Mouse (Mus musculus): ENCODE results near the gene Olfr1356. TPM values are rescaled to one million over a fixed set of nuclear protein-coding genes. Genes with fewer than 3 reads are reported as not detected.
"Not testable (repeated sequence)": the region's sequence is repeated elsewhere in the genome, so short reads cannot be mapped to it uniquely, and the experiment has no call there.

Gene Olfr1356
- polyA plus RNA-seq (2014; fragmentation: Nextera tagmentation; extraction: Ambion mirVana): not detected in 2 replicates

GRCm38 (mm10) chr10:78852066-78852465 is at the start of gene Olfr1356:
Olfr1356 (minus strand) TSS chr10:78852166.
- Histone ChIP-seq H3K9me3 (ENCODE audit: control insufficient read depth, low read length) (no peaks in the 10 kb centered on the region), H3K27me3 (ENCODE audit: control insufficient read depth, insufficient read depth, low read length) (no peaks in the 10 kb centered on the region), H3K4me1 (ENCODE audit: control insufficient read depth in 2 of 2, insufficient read depth in 2 of 2, low read length in 2 of 2) (no peaks in the 10 kb centered on the region), H3K4me3 (ENCODE audit: control insufficient read depth in 1 of 2, insufficient read depth in 1 of 2, low read depth in 1 of 2, low read length in 2 of 2) (no peak within 1 kb of the TSS), H3K9ac (ENCODE audit: low read length) (no peak within 1 kb of the TSS), H3K4me2 (ENCODE audit: low read length) (no peak within 1 kb of the TSS), H3K27ac (replicated peaks in 1 of 2; ENCODE audit: control insufficient read depth in 1 of 2, insufficient read depth in 1 of 2, low read depth in 2 of 2, low read length in 2 of 2) (no peak within 1 kb of the TSS), H3K36me3 (ENCODE audit: control insufficient read depth, insufficient read depth, low read length) (no peaks in the 10 kb centered on the region)
- ATAC-seq (ENCODE audit: insufficient number of reproducible peaks, insufficient read depth, low FRiP score, low read depth): no peak
- 66% methylated on average over 2 of the region's 2 CpGs for WGBS

- Histone ChIP-seq H3K4me3 (ENCODE audit: control insufficient read depth in 1 of 2, insufficient read depth in 1 of 2, low read depth in 1 of 2, low read length in 2 of 2) (no peak within 1 kb of the TSS), H3K27me3 (ENCODE audit: control insufficient read depth, insufficient read depth, low read length) (no peaks in the 10 kb centered on the region), H3K9me3 (ENCODE audit: control insufficient read depth, low read length) (peaks cover 10% of the 10 kb centered on the region; the same call in 1 of the 2 replicates), H3K27ac (replicated peaks in 1 of 2; ENCODE audit: control insufficient read depth in 1 of 2, insufficient read depth in 1 of 2, low read depth in 2 of 2, low read length in 2 of 2) (no peak within 1 kb of the TSS), H3K4me1 (ENCODE audit: control insufficient read depth in 2 of 2, insufficient read depth in 2 of 2, low read length in 2 of 2) (no peaks in the 10 kb centered on the region), H3K4me2 (ENCODE audit: low read length) (no peak within 1 kb of the TSS), H3K36me3 (ENCODE audit: control insufficient read depth, insufficient read depth, low read length) (no peaks in the 10 kb centered on the region), H3K9ac (ENCODE audit: low read length) (no peak within 1 kb of the TSS)
- WGBS: 60% methylated on average over 2 of the region's 2 CpGs
- ATAC-seq (ENCODE audit: insufficient number of reproducible peaks, insufficient read depth, low FRiP score, low read depth): no peak
Measured at GRCm38 (mm10) chr10:78875240-78875639, 23.3 kb upstream of the Olfr1356 start, which contains the start of gene Olfr1355. Olfr1355 (plus strand) TSS chr10:78875540.

- not testable (repeated sequence) for H3K4me1 ChIP-seq (ENCODE audit: control insufficient read depth in 2 of 2, insufficient read depth in 2 of 2, low read length in 2 of 2); H3K36me3 ChIP-seq (ENCODE audit: control insufficient read depth, insufficient read depth, low read length); H3K9me3 ChIP-seq (ENCODE audit: control insufficient read depth, low read length); H3K27ac ChIP-seq (replicated peaks in 1 of 2; ENCODE audit: control insufficient read depth in 1 of 2, insufficient read depth in 1 of 2, low read depth in 2 of 2, low read length in 2 of 2); H3K4me2 ChIP-seq (ENCODE audit: low read length); H3K4me3 ChIP-seq (ENCODE audit: control insufficient read depth in 1 of 2, insufficient read depth in 1 of 2, low read depth in 1 of 2, low read length in 2 of 2); H3K9ac ChIP-seq (ENCODE audit: low read length); ATAC-seq (ENCODE audit: insufficient number of reproducible peaks, insufficient read depth, low FRiP score, low read depth); H3K27me3 ChIP-seq (ENCODE audit: control insufficient read depth, insufficient read depth, low read length)
- WGBS: 82% methylated on average over 12 of the region's 12 CpGs
Measured at GRCm38 (mm10) chr10:78840456-78840855, 11.5 kb downstream of the Olfr1356 start.

GRCm38 (mm10) chr10:78812358-78813060 is 39.5 kb downstream of the Olfr1356 start:
- Histone ChIP-seq H3K4me2 (ENCODE audit: low read length) (no peak overlapping the region), H3K4me1 (ENCODE audit: control insufficient read depth in 2 of 2, insufficient read depth in 2 of 2, low read length in 2 of 2) (no peaks in the 10 kb centered on the region), H3K9me3 (ENCODE audit: control insufficient read depth, low read length) (0 out of 2 replicates have a peak, but pooled peaks cover 3% of the 10 kb centered on the region), H3K27me3 (ENCODE audit: control insufficient read depth, insufficient read depth, low read length) (no peaks in the 10 kb centered on the region), H3K4me3 (ENCODE audit: control insufficient read depth in 1 of 2, insufficient read depth in 1 of 2, low read depth in 1 of 2, low read length in 2 of 2) (no peak overlapping the region), H3K27ac (replicated peaks in 1 of 2; ENCODE audit: control insufficient read depth in 1 of 2, insufficient read depth in 1 of 2, low read depth in 2 of 2, low read length in 2 of 2) (no peak overlapping the region), H3K9ac (ENCODE audit: low read length) (no peak overlapping the region), H3K36me3 (ENCODE audit: control insufficient read depth, insufficient read depth, low read length) (no peaks in the 10 kb centered on the region)
- no peak for ATAC-seq (ENCODE audit: insufficient number of reproducible peaks, insufficient read depth, low FRiP score, low read depth)
- 64% methylated on average over 6 of the region's 6 CpGs for WGBS

- Histone ChIP-seq H3K9ac (ENCODE audit: low read length) (no peak overlapping the region), H3K9me3 (ENCODE audit: control insufficient read depth, low read length) (no peaks in the 10 kb centered on the region), H3K27me3 (ENCODE audit: control insufficient read depth, insufficient read depth, low read length) (no peaks in the 10 kb centered on the region), H3K4me2 (ENCODE audit: low read length) (no peak overlapping the region), H3K4me1 (ENCODE audit: control insufficient read depth in 2 of 2, insufficient read depth in 2 of 2, low read length in 2 of 2) (no peaks in the 10 kb centered on the region), H3K27ac (replicated peaks in 1 of 2; ENCODE audit: control insufficient read depth in 1 of 2, insufficient read depth in 1 of 2, low read depth in 2 of 2, low read length in 2 of 2) (no peak overlapping the region), H3K4me3 (ENCODE audit: control insufficient read depth in 1 of 2, insufficient read depth in 1 of 2, low read depth in 1 of 2, low read length in 2 of 2) (no peak overlapping the region), H3K36me3 (ENCODE audit: control insufficient read depth, insufficient read depth, low read length) (no peaks in the 10 kb centered on the region)
- 81% methylated on average over 2 of the region's 2 CpGs for WGBS
- ATAC-seq (ENCODE audit: insufficient number of reproducible peaks, insufficient read depth, low FRiP score, low read depth): no peak
Measured at GRCm38 (mm10) chr10:78801449-78801848, 50.5 kb downstream of the Olfr1356 start.

Other genes starting within 250 kb of the Olfr1356 start
- not detected in 2 replicates for gene Olfr1357, start 234.1 kb downstream of the Olfr1356 start, polyA plus RNA-seq (2014; fragmentation: Nextera tagmentation; extraction: Ambion mirVana)
- gene Casp14, start 133.9 kb downstream of the Olfr1356 start, polyA plus RNA-seq (2014; fragmentation: Nextera tagmentation; extraction: Ambion mirVana): not detected in 2 replicates
- gene Ccdc105, start 99.1 kb downstream of the Olfr1356 start, polyA plus RNA-seq (2014; fragmentation: Nextera tagmentation; extraction: Ambion mirVana): not detected in 2 replicates
- 0.12 and 0.16 TPM in 2 replicates for gene Slc1a6, start 71.7 kb downstream of the Olfr1356 start, polyA plus RNA-seq (2014; fragmentation: Nextera tagmentation; extraction: Ambion mirVana)
- not detected in 2 replicates for gene Olfr1355, start 23.4 kb upstream of the Olfr1356 start, polyA plus RNA-seq (2014; fragmentation: Nextera tagmentation; extraction: Ambion mirVana)
- gene Olfr1354, start 61.0 kb upstream of the Olfr1356 start, polyA plus RNA-seq (2014; fragmentation: Nextera tagmentation; extraction: Ambion mirVana): not detected in 2 replicates
- gene Olfr8, start 98.5 kb upstream of the Olfr1356 start, polyA plus RNA-seq (2014; fragmentation: Nextera tagmentation; extraction: Ambion mirVana): not detected in 2 replicates
- gene Olfr1353, start 111.1 kb upstream of the Olfr1356 start, polyA plus RNA-seq (2014; fragmentation: Nextera tagmentation; extraction: Ambion mirVana): not detected in 2 replicates
- gene Olfr1352, start 128.9 kb upstream of the Olfr1356 start, polyA plus RNA-seq (2014; fragmentation: Nextera tagmentation; extraction: Ambion mirVana): not detected in 2 replicates
- gene Olfr1351, start 160.3 kb upstream of the Olfr1356 start, polyA plus RNA-seq (2014; fragmentation: Nextera tagmentation; extraction: Ambion mirVana): not detected in 2 replicates
- gene Olfr57, start 176.6 kb upstream of the Olfr1356 start, polyA plus RNA-seq (2014; fragmentation: Nextera tagmentation; extraction: Ambion mirVana): not detected in 2 replicates
- gene 2610008E11Rik, start 245.4 kb upstream of the Olfr1356 start, polyA plus RNA-seq (2014; fragmentation: Nextera tagmentation; extraction: Ambion mirVana): 18.6 and 20.7 TPM in 2 replicates